Mouse (Mus musculus) kidney, postnatal 14 days (tissue): ENCODE measurements around the gene Ccdc54.

Experiments used
- DNase-seq: peaks from one replicate; pipeline ENCODE4 v3.0.0; 2022; ENCODE audit warnings: mixed read lengths

The Ccdc54 gene

GRCm38 (mm10) chr16:50591054-50591453 is at the start of gene Ccdc54:
Gene Ccdc54, minus strand, starts transcription at chr16:50591154.
- no peak for DNase-seq

- DNase-seq, result no peak
Measured at GRCm38 (mm10) chr16:50632585-50632984, 41.6 kb upstream of the Ccdc54 start.

DNA sequence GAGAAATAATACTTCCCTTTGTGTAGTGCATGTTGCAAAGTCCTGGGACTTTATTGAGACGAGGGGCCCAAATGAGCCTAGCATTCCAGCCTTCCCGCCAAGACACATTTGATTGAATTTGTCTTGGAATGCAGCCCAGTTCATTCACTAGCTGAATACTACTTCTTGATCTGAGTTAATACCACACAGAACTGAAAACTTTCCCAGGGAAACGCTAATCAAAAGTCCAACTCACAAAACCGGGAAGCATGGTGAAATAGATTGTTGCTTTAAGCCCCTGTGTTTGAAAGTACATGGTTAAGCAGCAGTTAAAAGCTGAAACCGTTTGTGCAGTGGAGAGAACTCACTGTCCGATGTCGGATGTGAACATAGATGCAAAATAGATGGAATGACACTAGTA is 24.6 kb upstream of the Ccdc54 start:
- DNase-seq, result no peak

DNA sequence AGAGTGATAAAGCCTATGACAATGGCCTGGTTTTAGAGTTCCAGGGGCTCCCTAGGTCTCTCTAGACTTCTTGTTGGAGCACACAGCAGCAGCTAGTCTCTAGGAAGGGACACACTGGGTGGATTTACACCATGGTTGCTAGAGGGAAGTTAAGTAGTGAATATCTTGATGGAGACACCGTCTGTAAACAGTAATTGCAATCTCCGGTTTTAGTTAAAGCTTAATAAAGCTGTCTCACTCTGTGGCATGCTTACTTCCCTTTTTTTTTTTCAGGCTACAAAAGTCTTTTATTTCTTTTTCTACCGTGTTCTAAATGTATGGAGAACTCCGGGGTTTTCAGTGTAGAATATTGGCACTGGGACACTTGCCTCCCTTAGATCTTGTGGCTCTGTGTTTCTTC is 22.0 kb upstream of the Ccdc54 start:
- no peak for DNase-seq

DNA sequence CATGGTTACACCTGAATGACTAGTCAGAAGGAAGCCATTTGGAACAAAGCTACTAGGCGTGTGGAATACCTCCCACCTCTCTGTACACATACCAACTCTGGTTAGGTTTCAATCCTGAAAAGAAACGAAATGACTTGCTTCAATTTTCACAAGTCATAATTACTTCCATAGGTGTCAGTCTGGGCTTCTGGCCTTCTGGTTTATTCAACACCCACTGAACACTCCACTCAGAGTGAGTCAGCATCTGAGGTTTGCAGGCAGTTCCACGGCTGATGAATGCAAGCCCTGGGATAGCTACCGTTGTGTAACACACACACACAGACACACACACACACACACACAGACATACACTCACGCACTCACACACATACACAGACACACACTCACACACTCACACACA is 19.6 kb upstream of the Ccdc54 start:
- DNase-seq, result no peak

- no peak for DNase-seq
Measured at GRCm38 (mm10) chr16:50607776-50608562, 17.0 kb upstream of the Ccdc54 start.

GRCm38 (mm10) chr16:50604826-50605225 is 13.9 kb upstream of the Ccdc54 start:
- DNase-seq, result no peak

- DNase-seq, result no peak
Measured at GRCm38 (mm10) chr16:50601947-50602346, 11.0 kb upstream of the Ccdc54 start.

GRCm38 (mm10) chr16:50600665-50601064 is 9.7 kb upstream of the Ccdc54 start:
- no peak for DNase-seq

DNA sequence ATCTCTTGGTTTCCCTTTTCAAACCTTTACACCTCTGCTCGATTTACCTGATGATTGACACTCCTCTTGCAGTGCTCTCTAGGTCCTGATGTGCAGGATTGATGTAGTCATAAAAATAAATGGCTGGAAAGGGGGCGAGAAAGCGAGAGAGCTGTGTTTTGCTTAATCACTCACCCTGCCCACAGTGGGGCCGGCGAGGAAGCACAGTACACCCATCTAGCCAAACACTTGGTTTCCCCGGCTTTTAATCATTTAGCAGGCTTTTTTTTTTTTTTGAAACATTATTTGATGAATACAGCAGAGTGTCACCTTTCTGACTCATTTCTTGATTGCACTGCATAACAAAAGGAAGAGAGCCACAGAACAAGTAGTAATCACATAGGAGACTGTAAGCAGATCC is 5.7 kb upstream of the Ccdc54 start:
- no peak for DNase-seq

GRCm38 (mm10) chr16:50596171-50596570 is 5.2 kb upstream of the Ccdc54 start:
- DNase-seq, result no peak

DNA sequence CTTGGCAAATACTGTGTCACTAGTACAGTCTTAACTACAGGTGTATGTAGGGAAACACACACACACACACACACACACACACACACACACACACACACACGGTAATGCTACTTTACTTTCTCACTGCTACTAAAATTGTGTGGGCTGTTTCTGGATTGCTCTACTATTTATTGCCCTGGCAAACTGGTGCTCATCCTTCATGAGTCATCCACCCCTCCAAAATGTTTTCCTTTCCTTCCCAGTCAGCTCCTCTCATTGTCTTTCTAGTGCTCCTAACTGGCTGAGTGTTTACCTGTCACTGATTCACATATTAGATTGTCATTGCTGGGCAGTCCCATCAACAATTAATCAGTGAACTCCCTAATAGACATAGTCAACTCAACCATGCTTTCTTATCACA is 3.9 kb upstream of the Ccdc54 start:
- no peak for DNase-seq

GRCm38 (mm10) chr16:50593361-50593760 is 2.4 kb upstream of the Ccdc54 start:
- peak; percentile 14 for DNase-seq

DNA sequence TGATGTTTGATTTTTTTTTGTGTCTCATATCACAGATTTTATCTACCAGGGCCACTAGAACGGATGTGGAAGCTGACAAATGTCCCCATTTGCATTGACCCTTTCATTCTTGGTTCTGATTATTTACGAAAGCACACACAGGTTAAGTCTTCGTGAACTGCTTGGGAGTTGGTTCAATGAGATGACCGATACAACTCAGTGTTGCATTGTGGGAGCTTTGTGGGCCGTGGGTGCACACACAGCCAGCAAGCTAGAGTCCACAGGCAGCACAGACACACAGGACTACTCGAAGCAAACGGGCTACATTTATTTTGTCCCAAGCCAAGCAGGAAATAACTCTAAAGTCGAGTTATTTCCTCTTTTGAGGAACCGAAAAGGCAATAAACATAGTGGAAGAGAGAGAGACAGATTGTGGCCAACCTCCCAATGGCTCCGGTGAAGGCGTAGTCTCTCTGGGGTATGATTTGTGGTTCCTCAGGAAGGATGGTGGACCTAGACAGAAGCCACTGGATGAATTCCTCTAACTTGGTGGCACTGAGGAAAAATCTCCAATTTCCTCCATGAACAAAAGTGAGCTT is 1.3 kb downstream of the Ccdc54 start:
- DNase-seq, result peak; percentile 10

DNA sequence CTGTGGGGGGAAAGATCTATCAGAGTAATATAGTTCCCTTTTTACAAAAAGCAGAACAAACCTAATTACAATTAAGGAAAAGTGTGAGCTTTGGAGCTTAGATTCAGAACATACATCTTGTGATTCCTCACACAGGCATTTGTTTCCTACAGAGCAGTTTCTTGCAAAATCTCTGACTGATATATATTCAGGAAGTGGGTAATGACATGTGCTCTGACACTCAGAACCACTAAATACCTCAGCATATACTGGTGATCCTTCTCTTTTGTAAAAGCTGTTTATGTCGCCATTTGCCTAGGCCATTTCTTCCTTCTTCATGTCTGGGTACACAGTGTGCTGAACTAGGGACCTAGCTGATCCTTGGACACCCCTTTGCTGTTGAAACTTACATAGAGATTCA is 2.8 kb downstream of the Ccdc54 start:
- DNase-seq, result no peak

- no peak for DNase-seq
Measured at GRCm38 (mm10) chr16:50587139-50587538, 3.8 kb downstream of the Ccdc54 start.

DNA sequence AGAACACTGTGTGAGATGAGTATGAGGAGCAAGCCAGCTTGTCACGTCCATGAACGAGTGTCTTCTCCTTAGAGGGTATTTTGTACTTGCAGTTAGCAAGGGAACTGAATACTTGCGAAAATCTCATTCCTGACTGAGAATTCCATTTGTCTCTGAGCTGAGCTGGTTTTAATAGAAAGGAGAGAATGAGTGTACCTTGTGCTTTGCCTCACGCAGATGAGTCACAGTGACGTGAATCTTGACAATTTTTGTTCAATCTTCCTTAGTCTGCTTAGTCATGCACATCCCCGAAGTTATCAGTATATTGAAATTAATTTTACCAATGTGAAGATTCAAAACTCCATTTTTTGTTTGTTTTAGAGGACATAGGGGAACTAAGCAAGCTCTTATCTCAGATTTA is 12.6 kb downstream of the Ccdc54 start:
- no peak for DNase-seq

DNA sequence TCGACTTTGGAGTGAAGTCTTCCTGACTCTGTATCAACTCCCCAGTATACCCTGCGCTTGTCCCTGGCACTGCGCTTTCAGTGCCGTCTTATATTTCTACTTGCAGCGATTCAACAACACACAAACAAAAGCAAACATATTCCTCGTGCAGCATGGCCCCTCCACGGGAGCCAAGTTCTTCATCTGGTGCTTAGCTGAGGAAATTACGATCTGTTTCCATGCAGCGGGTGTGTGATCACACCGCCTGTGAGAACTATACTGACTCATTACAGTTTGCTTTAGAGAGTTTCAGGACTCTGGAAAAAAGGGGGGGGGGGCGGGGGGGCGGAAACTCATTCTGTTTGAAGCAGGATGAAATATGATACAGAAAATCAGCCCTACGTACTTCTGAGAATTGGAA is 18.4 kb downstream of the Ccdc54 start:
- no peak for DNase-seq

DNA sequence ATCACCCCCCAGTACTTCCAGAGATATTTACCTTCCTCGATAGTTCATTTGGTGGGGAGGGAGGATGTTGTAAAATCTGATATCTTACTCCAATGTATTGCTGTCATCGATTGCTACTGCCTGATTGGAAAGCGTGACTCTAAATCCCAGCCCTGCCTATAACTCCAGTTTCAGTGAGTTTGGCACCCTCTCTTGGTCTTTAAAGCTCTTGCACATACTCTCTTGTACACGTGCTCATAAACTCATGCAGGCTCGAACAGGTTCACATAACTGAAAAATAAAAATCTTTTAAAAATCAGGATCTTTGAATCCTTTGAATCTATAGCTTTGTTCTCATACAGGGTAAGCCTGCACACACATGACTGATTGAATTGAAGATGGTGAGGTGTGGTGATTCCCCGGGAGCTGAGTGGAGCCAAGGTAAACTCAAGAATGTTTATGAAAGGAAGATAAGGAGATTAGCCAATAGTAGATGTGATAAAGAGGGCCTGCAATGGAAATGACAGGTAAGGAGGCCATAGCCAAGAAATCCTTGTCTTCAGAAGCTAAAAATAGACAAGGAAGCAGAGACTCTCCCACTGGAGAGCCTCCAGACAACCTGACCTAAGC is 31.7 kb downstream of the Ccdc54 start:
- DNase-seq, result no peak

GRCm38 (mm10) chr16:50553828-50554227 is 37.1 kb downstream of the Ccdc54 start:
- DNase-seq, result no peak

DNA sequence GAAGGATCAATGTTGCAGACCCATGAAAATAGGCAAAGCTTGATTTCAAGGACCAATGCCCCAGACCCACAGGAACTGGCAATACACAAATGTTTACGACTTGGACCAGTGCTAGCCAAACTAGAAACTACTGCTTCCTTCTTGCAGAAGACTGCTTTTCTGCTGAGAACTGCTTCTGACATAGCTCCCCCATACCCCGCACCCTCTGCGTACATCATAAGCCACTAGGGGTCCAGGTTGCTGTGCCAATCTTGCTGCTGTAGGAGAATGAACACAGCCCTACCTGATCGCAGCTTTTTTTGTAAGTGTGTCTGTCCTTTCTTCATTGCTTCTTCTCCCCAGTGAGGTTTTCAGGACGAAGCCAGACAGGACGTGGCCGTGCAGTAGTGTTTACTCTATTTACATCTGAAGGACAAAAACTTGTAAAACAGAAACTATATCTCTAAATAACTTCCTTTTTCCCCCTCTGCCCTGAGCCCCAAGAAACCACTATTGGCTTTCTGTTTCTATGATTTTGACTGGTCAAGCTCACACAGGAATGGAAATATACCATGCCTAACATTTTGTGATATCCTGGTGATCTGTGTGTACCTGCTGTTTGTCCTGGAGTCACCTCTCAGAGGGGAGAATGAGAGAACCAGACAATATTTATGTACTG is 39.0 kb downstream of the Ccdc54 start:
- no peak for DNase-seq

DNA sequence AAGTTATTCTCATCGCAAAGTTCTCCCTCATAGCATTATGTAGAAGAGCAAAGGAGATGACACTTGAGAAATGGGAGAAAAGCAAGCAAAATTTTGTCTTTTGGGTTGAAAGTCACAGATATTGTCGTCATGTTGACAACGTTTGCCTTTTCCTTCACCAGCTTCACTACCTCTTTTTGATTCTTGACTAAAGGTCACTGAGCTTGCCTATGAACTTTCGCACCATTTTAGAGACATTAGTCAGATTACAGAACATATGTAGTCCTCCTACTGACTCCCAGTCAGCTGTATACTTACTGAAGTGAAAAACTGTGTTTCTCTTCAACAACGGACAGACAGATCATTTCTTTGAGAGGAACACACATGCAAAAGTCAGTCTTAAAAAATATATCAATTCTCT is 40.0 kb downstream of the Ccdc54 start:
- no peak for DNase-seq

DNA sequence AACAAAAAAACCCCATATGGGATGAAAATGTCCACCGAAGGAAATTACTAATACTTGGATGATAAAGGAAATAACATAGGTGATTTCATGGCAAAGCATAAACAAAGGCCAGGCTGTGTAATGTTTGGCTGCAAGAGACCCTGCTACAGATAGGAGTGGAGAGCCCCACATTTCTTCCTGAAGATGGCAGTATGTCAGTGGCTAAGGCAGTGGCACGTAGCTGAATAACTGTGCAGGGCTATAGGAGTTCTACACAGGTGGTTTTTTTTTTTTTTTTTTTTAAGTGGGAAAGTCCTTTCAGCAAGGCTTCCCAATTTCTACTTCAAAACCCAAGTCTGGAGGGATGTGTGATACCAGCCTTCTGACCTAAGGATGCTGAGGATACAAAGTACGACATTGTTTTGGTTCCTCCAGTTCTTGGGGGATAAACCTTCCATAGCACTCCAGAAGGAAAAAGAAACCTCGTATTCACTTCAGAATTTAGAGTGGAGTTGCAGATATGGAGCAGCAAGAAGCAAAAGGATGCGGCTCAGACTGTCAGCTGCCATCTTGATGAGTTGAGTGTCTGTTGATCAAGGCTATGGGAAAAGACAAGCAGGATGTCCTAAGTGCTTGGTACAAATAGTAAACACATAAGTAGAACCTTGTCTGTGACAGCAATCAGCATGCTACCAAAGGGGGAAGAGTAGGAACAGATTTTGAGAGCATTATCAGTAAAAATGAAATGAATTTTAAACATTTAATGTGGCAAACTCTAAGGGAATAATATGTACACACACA is 48.2 kb downstream of the Ccdc54 start:
- peak; percentile 20 for DNase-seq
